Mouse (Mus musculus) megakaryocyte, embryonic 14.5 days (primary cell): ENCODE results near the gene Dbi.

Experiments
- FLI1 ChIP-seq: IDR thresholded peaks from 2 replicates; pipeline ENCODE4 v1.6.1; 2012; ENCODE audit warnings: low read length, inconsistent platforms, mixed read lengths
- GATA1 ChIP-seq: IDR thresholded peaks from 3 replicates; pipeline ENCODE4 v1.6.1; 2012; ENCODE audit warnings: mixed read lengths, low read length, inconsistent platforms, borderline replicate concordance

- TF ChIP-seq GATA1, result no peak
- no peak for TF ChIP-seq FLI1
These were observed 43.0 kb downstream of the Dbi start for GRCm38 (mm10) chr1:120077746-120078410.
